Mouse (Mus musculus): ENCODE data around the gene Mmadhc. TPM values are rescaled to one million over a fixed set of nuclear protein-coding genes. Genes with fewer than 3 reads are reported as not detected.

The Mmadhc gene
- polyA plus RNA-seq, 1 experiment from 2014 or later, result 157 TPM

DNA sequence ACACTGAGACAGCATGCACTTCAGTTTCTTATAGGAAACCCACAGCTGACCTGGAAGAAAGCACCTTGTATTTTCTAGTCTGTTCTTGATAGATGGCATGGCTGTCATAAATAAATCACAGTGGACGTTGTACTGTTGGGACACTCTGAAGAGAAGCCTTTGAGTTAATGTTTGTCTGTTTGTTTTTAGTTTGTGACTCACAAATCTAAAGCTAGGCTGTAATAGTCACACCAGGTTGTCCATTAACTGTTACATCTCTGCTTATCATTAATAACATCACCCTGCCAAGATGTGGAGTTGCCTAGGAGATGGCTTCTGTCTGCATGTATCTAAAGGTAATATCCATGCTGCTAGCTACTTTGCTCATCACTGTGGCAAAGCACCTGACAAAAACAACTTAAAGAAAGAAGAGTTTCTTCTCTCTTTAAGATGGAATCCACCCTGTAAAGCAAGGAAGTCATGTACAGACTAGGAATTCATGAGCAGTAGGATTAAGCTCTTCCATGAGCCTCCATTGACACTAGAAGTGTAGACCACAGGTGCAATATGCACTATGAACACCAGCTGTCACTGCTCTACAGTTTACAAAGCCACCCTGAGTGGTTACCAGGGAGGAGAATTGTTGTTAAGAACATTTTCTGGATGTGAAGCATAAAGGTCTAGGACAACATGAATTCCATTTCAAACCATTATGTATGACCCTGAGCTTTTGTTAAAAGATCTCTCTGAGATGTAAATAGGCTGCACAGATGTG lies 8.4 kb upstream of the Mmadhc start:
- 33% methylated on average over 1 of the region's 1 CpGs for WGBS
- H3K9ac ChIP-seq (replicated peaks; ENCODE audit: low read depth, low read length), result no peak overlapping the region
- no peak for ATAC-seq (ENCODE audit: insufficient number of reproducible peaks, insufficient read depth, low FRiP score, low read depth)
- no peaks in the 10 kb centered on the region for H3K9me3 ChIP-seq (ENCODE audit: control insufficient read depth, low read depth, low read length)
- no peak overlapping the region for H3K27ac ChIP-seq (ENCODE audit: low read length)
- H3K36me3 ChIP-seq (ENCODE audit: control insufficient read depth, insufficient read depth, low read length), result no peaks in the 10 kb centered on the region
- no peak overlapping the region for H3K4me3 ChIP-seq (ENCODE audit: low read depth, low read length)
- H3K4me2 ChIP-seq (replicated peaks; ENCODE audit: low read depth, low read length), result no peak overlapping the region
- no peaks in the 10 kb centered on the region for H3K27me3 ChIP-seq (ENCODE audit: control insufficient read depth, insufficient read depth, low read length)
- H3K4me1 ChIP-seq (ENCODE audit: control insufficient read depth, insufficient read depth, low read length), result no peaks in the 10 kb centered on the region

DNA sequence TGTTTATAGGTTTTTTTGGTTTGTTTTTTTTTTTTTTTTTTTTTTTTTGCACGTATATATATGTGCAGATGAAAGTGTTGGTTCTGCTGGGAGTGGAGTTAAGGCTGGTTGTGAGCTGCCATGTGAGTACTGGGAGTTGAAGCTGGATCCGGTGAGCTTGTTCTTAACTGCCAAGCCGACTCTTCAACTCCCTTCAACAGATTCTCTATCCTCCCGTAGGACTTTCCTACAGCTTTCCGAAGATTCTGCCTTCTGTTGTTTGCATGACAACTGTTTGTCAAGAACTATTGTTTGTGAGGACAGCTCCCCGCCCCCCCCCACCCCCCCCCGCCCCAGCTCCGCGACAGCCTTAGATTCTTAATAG lies 368 bp upstream of the Mmadhc start:
- H3K27me3 ChIP-seq (ENCODE audit: control insufficient read depth, insufficient read depth, low read length), result no peaks in the 10 kb centered on the region
- no peaks in the 10 kb centered on the region for H3K9me3 ChIP-seq (ENCODE audit: control insufficient read depth, low read depth, low read length)
- H3K27ac ChIP-seq (ENCODE audit: low read length), result no peak overlapping the region
- no peak overlapping the region for H3K9ac ChIP-seq (replicated peaks; ENCODE audit: low read depth, low read length)
- WGBS, result 4% methylated on average over 9 of the region's 9 CpGs
- peaks cover 16% of the 10 kb centered on the region for H3K4me1 ChIP-seq (ENCODE audit: control insufficient read depth, insufficient read depth, low read length)
- ATAC-seq (ENCODE audit: insufficient number of reproducible peaks, insufficient read depth, low FRiP score, low read depth), result no peak
- peaks cover 4% of the 10 kb centered on the region for H3K36me3 ChIP-seq (ENCODE audit: control insufficient read depth, insufficient read depth, low read length)
- H3K4me2 ChIP-seq (replicated peaks; ENCODE audit: low read depth, low read length), result peak overlapping the region; percentile 70
- H3K4me3 ChIP-seq (ENCODE audit: low read depth, low read length), result peak overlapping the region; percentile 90

DNA sequence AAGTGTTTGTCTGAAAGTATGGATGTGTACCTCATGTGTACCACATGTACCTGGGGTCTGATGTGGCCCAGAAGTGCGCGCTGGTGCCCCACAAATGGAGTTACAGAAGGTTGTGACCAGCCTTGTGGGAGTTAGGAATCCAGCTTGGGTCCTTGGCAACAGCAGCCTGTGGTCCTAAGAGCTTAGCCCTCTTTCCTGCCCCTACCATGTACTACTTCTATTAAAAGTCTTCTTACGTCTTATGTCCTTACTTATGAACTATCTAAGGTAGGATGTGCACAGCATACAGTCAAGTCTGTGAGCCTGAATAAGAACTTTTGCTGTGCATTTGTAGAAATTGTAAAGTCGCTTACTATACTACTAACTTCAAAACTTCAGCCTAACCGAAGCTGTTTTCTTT lies 1.0 kb downstream of the Mmadhc start:
- H3K4me1 ChIP-seq (ENCODE audit: control insufficient read depth, insufficient read depth, low read length), result peaks cover 16% of the 10 kb centered on the region
- H3K4me3 ChIP-seq (ENCODE audit: low read depth, low read length), result peak overlapping the region; percentile 90
- peak overlapping the region; percentile 74 for H3K4me2 ChIP-seq (replicated peaks; ENCODE audit: low read depth, low read length)
- peak overlapping the region; percentile 87; the same call in 1 of the 2 replicates for H3K9ac ChIP-seq (replicated peaks; ENCODE audit: low read depth, low read length)
- no peak overlapping the region for H3K27ac ChIP-seq (ENCODE audit: low read length)
- 41% methylated on average over 5 of the region's 5 CpGs for WGBS
- no peaks in the 10 kb centered on the region for H3K27me3 ChIP-seq (ENCODE audit: control insufficient read depth, insufficient read depth, low read length)
- no peaks in the 10 kb centered on the region for H3K9me3 ChIP-seq (ENCODE audit: control insufficient read depth, low read depth, low read length)
- peaks cover 14% of the 10 kb centered on the region for H3K36me3 ChIP-seq (ENCODE audit: control insufficient read depth, insufficient read depth, low read length)
- ATAC-seq (ENCODE audit: insufficient number of reproducible peaks, insufficient read depth, low FRiP score, low read depth), result no peak

DNA sequence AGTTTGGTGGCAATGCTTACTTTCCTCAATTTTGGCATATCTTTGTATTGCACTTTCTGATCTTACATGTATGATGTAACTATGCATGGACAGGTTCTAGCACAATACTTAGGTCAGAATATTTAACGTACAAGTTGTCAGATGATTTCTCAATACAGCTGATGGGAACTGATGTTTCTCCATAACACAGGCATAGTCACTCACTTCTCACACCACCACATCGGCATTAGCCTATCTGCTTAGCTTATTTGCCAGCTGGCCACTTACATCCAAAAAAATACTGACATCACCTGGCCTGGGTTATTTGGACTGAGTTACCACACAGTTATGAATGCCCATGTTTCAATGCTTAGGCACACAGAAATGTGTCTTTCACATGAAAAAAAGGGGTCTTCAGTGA lies 2.5 kb downstream of the Mmadhc start:
- Histone ChIP-seq H3K9me3 (ENCODE audit: control insufficient read depth, low read depth, low read length) (no peaks in the 10 kb centered on the region), H3K4me1 (ENCODE audit: control insufficient read depth, insufficient read depth, low read length) (peaks cover 16% of the 10 kb centered on the region), H3K36me3 (ENCODE audit: control insufficient read depth, insufficient read depth, low read length) (peaks cover 25% of the 10 kb centered on the region), H3K27me3 (ENCODE audit: control insufficient read depth, insufficient read depth, low read length) (no peaks in the 10 kb centered on the region), H3K9ac (replicated peaks; ENCODE audit: low read depth, low read length) (no peak overlapping the region), H3K4me3 (ENCODE audit: low read depth, low read length) (no peak overlapping the region), H3K27ac (ENCODE audit: low read length) (no peak overlapping the region), H3K4me2 (replicated peaks; ENCODE audit: low read depth, low read length) (no peak overlapping the region)
- WGBS, result 79% methylated on average over 2 of the region's 2 CpGs
- ATAC-seq (ENCODE audit: insufficient number of reproducible peaks, insufficient read depth, low FRiP score, low read depth), result no peak

DNA sequence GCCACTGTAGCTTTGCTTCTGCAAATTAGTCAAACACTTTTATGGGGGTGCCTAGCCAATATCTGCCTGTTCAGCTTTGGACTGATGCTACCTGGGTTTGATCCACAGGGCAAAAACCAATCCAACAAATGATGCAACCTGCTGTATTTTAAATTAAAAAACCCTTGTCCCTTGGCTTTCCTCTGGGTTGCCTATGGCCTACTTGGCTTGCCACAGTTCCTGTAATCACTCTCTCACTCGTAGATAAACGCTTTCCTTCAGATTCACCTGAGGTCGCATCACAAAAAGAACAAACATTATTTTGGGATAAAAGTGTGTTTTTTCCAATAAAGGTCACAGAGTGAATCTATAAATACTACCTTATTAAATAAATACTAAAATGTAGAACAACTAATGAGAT lies 3.0 kb downstream of the Mmadhc start:
- WGBS, result 84% methylated on average over 3 of the region's 3 CpGs
- H3K4me2 ChIP-seq (replicated peaks; ENCODE audit: low read depth, low read length), result no peak overlapping the region

GRCm38 (mm10) chr2:50291901-50292300 lies 4.7 kb downstream of the Mmadhc start:
- H3K27ac ChIP-seq (ENCODE audit: low read length), result no peak overlapping the region
- no peaks in the 10 kb centered on the region for H3K27me3 ChIP-seq (ENCODE audit: control insufficient read depth, insufficient read depth, low read length)
- peaks cover 43% of the 10 kb centered on the region for H3K36me3 ChIP-seq (ENCODE audit: control insufficient read depth, insufficient read depth, low read length)
- H3K4me3 ChIP-seq (ENCODE audit: low read depth, low read length), result no peak overlapping the region
- peaks cover 16% of the 10 kb centered on the region for H3K4me1 ChIP-seq (ENCODE audit: control insufficient read depth, insufficient read depth, low read length)
- WGBS, result 72% methylated on average over 2 of the region's 2 CpGs
- no peak for ATAC-seq (ENCODE audit: insufficient number of reproducible peaks, insufficient read depth, low FRiP score, low read depth)
- H3K4me2 ChIP-seq (replicated peaks; ENCODE audit: low read depth, low read length), result no peak overlapping the region
- no peaks in the 10 kb centered on the region for H3K9me3 ChIP-seq (ENCODE audit: control insufficient read depth, low read depth, low read length)
- no peak overlapping the region for H3K9ac ChIP-seq (replicated peaks; ENCODE audit: low read depth, low read length)

More for the DNA sequence above, 3.0 kb downstream of the Mmadhc start:
- no peaks in the 10 kb centered on the region for H3K9me3 ChIP-seq (ENCODE audit: control insufficient read depth, low read depth, low read length)
- H3K36me3 ChIP-seq (ENCODE audit: control insufficient read depth, insufficient read depth, low read length), result peaks cover 30% of the 10 kb centered on the region
- H3K27ac ChIP-seq (ENCODE audit: low read length), result no peak overlapping the region
- no peak overlapping the region for H3K4me3 ChIP-seq (ENCODE audit: low read depth, low read length)
- H3K4me1 ChIP-seq (ENCODE audit: control insufficient read depth, insufficient read depth, low read length), result peaks cover 16% of the 10 kb centered on the region
- no peak overlapping the region for H3K9ac ChIP-seq (replicated peaks; ENCODE audit: low read depth, low read length)
- no peaks in the 10 kb centered on the region for H3K27me3 ChIP-seq (ENCODE audit: control insufficient read depth, insufficient read depth, low read length)
- ATAC-seq (ENCODE audit: insufficient number of reproducible peaks, insufficient read depth, low FRiP score, low read depth), result no peak

GRCm38 (mm10) chr2:50290754-50291153 lies 5.8 kb downstream of the Mmadhc start:
- 95% methylated on average over 2 of the region's 2 CpGs for WGBS
- Histone ChIP-seq H3K36me3 (ENCODE audit: control insufficient read depth, insufficient read depth, low read length) (peaks cover 50% of the 10 kb centered on the region), H3K4me1 (ENCODE audit: control insufficient read depth, insufficient read depth, low read length) (peaks cover 16% of the 10 kb centered on the region)

DNA sequence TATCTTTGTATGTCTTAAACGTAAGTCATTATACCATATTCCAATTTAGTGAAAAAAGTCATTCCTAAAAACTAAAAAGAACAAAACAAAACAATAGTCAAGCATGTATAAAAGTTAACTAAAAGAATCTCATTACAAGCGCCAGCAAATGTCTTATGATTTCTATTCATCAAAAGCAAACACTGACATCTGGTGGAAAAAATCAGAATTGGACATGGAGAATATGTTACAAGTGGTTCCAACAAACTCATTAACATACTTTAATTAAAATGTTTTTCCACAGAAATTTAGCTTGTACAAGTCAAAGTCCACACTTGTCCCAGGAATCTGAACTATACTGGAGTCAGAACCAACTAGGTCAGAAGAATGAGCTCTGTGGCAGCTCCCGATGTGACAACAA lies 11.8 kb downstream of the Mmadhc start:
- no peak overlapping the region for H3K4me2 ChIP-seq (replicated peaks; ENCODE audit: low read depth, low read length)
- no peak overlapping the region for H3K27ac ChIP-seq (ENCODE audit: low read length)
- no peaks in the 10 kb centered on the region for H3K9me3 ChIP-seq (ENCODE audit: control insufficient read depth, low read depth, low read length)
- H3K4me1 ChIP-seq (ENCODE audit: control insufficient read depth, insufficient read depth, low read length), result no peaks in the 10 kb centered on the region
- H3K36me3 ChIP-seq (ENCODE audit: control insufficient read depth, insufficient read depth, low read length), result peaks cover 50% of the 10 kb centered on the region
- WGBS, result 78% methylated on average over 3 of the region's 3 CpGs
- H3K4me3 ChIP-seq (ENCODE audit: low read depth, low read length), result no peak overlapping the region
- H3K27me3 ChIP-seq (ENCODE audit: control insufficient read depth, insufficient read depth, low read length), result no peaks in the 10 kb centered on the region
- no peak for ATAC-seq (ENCODE audit: insufficient number of reproducible peaks, insufficient read depth, low FRiP score, low read depth)
- H3K9ac ChIP-seq (replicated peaks; ENCODE audit: low read depth, low read length), result no peak overlapping the region

More at GRCm38 (mm10) chr2:50290754-50291153, 5.8 kb downstream of the Mmadhc start:
- Histone ChIP-seq H3K9me3 (ENCODE audit: control insufficient read depth, low read depth, low read length) (no peaks in the 10 kb centered on the region), H3K9ac (replicated peaks; ENCODE audit: low read depth, low read length) (no peak overlapping the region), H3K4me3 (ENCODE audit: low read depth, low read length) (no peak overlapping the region), H3K4me2 (replicated peaks; ENCODE audit: low read depth, low read length) (no peak overlapping the region), H3K27ac (ENCODE audit: low read length) (no peak overlapping the region), H3K27me3 (ENCODE audit: control insufficient read depth, insufficient read depth, low read length) (no peaks in the 10 kb centered on the region)
- no peak for ATAC-seq (ENCODE audit: insufficient number of reproducible peaks, insufficient read depth, low FRiP score, low read depth)

- peaks cover 48% of the 10 kb centered on the region for H3K36me3 ChIP-seq (ENCODE audit: control insufficient read depth, insufficient read depth, low read length)
- no peak overlapping the region for H3K9ac ChIP-seq (replicated peaks; ENCODE audit: low read depth, low read length)
- ATAC-seq (ENCODE audit: insufficient number of reproducible peaks, insufficient read depth, low FRiP score, low read depth), result no peak
- WGBS, result 67% methylated on average over 5 of the region's 5 CpGs
- no peaks in the 10 kb centered on the region for H3K27me3 ChIP-seq (ENCODE audit: control insufficient read depth, insufficient read depth, low read length)
- no peak overlapping the region for H3K27ac ChIP-seq (ENCODE audit: low read length)
- H3K4me1 ChIP-seq (ENCODE audit: control insufficient read depth, insufficient read depth, low read length), result no peaks in the 10 kb centered on the region
- no peak overlapping the region for H3K4me3 ChIP-seq (ENCODE audit: low read depth, low read length)
- no peak overlapping the region for H3K4me2 ChIP-seq (replicated peaks; ENCODE audit: low read depth, low read length)
- no peaks in the 10 kb centered on the region for H3K9me3 ChIP-seq (ENCODE audit: control insufficient read depth, low read depth, low read length)
Observed at GRCm38 (mm10) chr2:50284040-50284439, 12.6 kb downstream of the Mmadhc start.
